Mouse (Mus musculus) G1E (cell line): ENCODE results near the gene Sarm1.
A peak's percentile ranks its signal among the peaks of the same experiment; 100 is the strongest.

ENCODE experiments used
- CTCF ChIP-seq: IDR thresholded peaks from 2 replicates; pipeline ENCODE4 v1.5.1; 2012; ENCODE audit warnings: low read depth, low read length, inconsistent platforms, mixed read lengths
- TAL1 ChIP-seq: conservative IDR thresholded peaks from 2 replicates; pipeline ENCODE4 v1.6.1; 2012; ENCODE audit warnings: low read depth, low read length, inconsistent platforms, mixed read lengths

DNA sequence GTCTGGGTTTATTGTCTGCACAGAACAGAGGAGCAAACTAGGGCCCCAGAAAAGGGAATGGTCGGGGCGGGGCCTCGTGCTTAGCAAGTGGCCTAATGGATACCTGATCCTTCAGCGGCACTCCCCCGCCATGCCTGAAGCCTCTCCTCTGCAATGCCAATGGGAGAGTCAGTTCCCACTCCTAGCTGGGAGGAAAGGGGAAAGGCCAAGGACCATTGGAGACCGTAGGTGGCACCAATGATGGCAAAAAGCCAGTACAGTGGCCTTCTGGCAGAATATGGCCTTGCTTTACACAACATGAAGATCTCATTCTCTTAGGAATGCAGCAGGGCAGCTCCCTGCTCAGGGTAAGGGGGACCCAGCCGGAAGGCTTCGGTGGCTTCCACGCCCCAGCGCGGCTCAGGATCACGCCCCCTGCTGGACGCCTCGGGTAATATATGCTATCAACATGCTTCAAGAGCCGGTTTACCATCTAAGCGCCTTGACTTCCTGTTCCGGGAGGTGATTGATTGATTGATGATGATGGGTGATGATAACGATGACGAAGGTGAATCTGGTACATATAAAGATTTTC is 61.7 kb downstream of the Sarm1 start:
- TF ChIP-seq CTCF (peak; percentile 59; the same call in 1 of the 2 replicates), TAL1 (no peak)
